Mouse (Mus musculus) ES-CJ7 (cell line): ENCODE data around the gene Cela3b.
"Not testable (repeated sequence)": the region's sequence is repeated elsewhere in the genome, so short reads cannot be mapped to it uniquely, and the experiment has no call there.

Source experiments
- DNase-seq: peaks from one replicate; pipeline ENCODE4 v3.0.0; 2011; ENCODE audit warnings: low read depth, low spot score

Cela3b gene

DNA sequence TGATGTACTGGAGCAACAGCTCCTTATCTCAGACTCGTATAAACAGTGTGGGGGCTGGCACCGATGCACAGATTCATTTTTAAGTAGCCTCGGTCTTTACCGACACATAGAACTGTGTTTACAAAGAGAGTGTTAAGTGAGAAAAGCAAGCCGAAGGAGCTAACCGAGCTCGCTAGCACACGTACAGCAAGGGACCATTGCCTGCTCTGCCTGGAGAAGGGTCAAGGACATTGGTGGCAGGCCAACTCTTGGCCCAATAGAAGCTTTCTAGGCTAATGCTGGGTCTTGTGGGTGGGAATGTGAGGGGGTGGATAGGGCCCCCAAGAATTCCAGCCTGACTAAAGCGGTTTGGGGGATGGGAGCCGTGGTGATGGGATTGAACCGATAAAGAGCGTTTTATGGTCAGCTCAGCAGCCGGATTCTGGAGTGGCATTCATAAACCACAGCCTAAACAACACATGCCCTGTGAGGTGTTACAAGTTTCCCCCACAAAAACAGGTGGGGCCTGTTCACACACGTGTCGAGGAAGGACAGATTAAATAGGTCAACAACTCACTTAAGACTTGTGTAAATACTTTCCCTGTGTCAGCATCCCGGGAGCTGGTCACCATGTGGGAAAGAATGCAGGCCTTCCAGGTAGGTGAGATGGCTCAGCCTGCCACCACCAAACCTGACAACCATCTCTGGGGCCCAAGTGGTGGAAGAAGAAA is 31.8 kb upstream of the Cela3b start:
- no peak for DNase-seq

DNA sequence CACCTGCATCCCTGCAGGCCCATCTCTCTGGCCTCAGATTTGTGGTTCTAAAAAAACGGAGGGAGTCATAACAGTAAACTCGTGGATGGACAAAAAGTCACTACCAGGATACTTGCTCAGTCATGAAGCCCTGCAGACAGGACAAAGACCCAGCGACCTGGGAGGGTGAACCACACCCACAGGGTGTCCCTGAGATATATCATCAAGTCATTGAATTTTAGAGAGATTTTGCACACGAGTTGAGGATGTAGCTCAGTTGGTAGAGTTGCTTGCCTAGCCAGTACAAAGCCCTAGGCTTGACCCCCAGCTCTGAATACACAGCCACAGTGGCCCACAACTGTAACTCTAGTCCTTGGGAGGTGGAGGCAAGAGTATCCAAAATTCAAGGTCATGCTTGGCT is 30.9 kb upstream of the Cela3b start:
- no peak for DNase-seq

DNA sequence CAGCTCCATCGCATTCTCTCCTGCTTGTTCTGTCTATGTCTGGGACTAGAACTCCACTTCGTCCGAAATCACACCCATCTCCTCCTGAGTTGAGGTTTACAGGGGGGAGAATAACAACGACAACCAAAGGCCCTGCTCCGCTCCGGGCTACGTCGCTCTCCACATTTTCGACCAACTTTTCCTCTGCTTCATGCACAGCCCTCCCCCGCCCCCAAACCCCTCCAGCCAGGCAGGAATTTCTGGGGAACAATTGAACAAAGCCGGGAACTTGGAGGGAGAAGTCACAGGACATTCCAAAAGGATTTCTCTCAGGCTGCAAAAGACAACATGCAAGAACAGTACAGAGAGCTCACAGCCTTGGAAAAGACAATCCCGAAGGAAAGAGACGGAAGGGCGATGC is 30.3 kb upstream of the Cela3b start:
- peak; percentile 55 for DNase-seq

DNA sequence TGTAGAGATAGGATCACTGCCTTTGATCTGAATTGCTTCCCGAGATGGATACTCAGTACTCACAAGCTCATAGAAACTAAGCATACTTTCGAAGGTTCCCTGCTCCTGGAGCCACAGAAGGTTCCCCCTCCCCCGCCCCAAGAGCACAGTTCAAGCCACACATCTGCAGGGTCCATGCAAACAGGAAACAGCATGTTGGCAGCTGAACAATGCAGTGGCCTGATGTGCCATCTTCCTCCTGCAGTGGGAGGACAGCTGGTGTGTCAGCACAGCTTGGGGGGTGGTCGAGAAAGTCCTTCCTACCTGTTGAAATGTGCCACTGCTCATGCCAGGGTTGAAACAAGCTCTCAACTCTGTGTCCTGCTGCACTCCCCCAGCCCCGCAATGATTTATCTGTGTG is 28.5 kb upstream of the Cela3b start:
- no peak for DNase-seq

DNA sequence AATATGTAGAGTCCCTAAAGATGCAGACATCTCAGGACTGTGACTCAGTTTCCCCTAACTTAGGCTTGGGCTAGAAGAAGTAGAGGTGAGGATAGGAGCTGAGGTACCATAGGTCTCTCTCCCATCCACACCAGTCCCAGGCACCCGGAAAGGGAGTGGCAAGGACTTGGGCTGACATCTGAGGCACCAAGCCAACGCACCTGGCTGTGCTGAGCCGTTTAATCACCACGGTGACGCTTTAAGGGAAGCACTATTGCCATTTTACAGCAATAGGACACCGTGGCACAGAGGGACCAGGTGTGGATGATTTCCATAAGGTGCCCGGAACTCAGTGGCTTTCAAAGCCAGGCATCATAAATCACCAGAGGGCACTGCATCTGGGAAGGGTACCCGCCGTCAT is 28.0 kb upstream of the Cela3b start:
- DNase-seq = no peak

DNA sequence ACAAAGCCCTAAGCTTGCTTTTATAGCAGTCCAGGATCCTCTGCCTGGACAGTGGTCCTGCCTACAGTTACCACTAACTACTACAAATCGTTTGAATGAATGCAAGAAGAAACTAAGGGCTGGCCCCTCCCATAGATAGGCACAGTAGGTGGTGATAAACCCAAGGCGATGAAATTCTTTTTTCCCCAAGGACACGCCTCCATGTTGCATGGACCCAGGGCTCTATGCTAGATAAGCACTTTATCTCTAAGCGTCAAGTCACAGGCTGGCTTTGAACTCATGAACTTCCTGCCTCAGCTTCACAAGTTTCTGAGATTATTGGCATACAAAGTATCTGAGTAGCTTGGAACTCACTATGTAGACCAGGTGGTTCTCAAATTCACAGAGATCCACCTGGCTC is 27.0 kb upstream of the Cela3b start:
- no peak for DNase-seq

DNA sequence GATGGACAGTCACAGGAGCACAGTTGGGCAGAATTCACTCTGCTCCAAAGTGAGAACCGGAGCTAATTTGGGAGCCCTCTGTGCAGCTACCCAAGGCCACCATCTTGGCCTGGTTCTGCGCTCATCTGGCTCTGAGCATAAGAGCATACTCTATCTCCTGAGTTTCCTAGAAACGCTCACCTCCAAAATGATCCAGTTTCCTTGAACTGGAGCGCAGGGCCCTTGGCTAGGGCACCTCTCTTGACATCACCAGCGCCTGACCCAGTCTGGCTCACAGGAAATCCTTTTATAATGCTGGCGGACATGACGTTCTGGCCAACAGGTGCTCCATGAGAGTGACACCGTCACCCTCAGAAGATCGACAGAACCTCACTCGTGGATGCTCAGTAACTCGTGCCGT is 26.2 kb upstream of the Cela3b start:
- DNase-seq = no peak

DNA sequence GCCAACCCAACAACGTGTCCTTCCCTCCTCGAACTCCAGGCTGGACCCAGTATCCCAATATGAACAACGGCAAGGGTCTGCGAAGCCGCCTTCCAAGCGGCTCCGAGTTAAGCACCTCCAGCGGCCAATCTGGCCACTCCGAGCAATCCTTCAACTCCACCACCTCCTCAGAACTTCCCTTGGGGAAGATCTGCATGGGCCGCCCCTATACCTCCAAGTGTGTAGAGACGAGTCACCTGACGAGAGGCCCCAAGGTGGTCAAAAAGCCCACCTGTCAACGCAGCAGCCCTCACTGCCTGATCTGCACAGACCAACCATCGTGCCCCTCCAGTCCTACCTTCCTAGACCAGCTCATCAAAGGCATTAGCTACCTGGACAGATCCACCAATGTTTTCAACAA is 24.2 kb upstream of the Cela3b start:
- DNase-seq = no peak

DNA sequence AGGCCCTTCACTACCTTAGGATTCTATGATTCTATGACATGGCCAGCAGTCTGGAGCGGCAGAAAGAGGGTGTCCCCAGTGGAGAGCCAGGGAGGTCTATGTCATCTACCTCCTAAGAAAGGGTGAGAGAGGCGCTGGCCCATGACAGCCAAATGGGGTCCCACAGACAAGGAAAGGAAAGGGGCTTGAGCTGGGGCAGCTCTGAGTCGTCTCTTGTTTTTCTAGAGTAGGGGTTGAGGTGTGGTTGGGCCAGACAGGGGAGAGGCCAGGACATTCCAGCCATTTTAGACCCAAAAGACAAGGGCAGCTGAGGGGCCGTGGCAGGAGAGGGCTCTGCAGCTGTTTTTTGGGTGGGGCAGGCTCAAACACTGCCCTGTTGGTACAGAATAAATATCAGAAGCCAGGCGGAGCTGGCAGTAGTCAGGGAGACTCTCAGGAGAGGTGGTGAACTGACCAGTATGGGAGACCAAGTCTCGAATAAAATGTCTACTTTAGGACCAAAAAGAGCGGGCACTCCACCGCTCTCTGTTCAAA is 23.0 kb upstream of the Cela3b start, which contains the start of gene 1700013G24Rik:
Gene 1700013G24Rik, plus strand, starts transcription at position 51 of the 534 bp plus-strand sequence.
- no peak for DNase-seq

DNA sequence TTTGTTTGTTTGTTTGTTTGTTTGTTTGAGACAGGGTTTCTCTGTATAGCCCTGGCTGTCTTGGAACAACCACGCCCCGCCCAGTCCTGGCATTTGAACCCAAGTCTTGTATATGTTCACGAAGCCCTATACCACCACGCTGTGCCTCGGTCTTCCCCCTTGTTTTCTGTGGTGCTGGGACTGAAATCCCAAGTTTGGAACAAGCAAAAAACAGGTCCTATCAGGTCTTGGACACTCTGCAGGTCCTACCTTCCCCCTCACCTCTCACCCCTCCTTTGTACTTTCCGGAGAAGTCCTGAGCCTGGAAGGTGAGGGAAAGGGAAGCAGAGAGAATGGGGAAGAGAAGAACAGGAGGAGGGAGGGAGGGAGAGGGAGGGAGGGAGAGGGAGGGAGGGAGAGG is 21.9 kb upstream of the Cela3b start:
- DNase-seq = no peak

DNA sequence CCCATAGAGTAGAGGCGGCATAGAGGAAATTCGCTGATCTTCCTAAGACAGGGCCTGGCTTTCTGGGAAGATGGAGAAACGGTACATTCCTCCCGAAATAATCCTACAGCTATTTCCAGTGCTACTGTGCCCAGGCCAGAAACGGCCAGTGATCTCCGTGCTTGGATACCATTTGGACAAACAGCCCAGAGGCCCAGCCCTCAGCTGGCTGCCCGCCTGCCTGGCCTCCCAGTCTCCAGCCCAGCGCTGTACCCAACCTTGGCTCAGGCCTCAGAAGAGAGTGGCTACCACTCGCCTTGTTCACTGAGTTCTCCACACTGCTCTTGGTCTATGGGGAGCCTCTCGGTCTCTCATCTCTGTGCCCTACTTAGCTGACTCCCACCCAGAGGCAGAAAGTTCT is 19.4 kb upstream of the Cela3b start:
- DNase-seq = no peak

DNA sequence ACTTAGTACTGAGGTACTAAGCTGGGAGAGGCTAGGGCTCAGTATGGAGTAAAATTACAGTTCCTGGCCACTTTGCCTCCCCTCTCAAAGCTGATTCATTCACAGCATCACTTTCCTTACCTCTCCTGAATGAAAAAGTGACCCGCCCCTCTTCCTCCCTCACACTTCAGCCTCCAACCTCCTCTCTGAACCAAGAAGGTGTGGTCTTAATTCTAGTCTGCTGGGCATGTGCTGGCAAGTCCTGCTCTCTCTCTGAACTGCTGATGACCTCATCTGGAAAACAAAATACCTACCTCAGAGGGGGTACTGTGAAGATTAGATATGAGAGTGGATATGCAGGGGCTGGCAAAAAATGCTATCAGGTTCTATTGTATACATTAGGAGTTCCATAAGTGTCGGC is 18.8 kb upstream of the Cela3b start:
- DNase-seq = peak; percentile 50

DNA sequence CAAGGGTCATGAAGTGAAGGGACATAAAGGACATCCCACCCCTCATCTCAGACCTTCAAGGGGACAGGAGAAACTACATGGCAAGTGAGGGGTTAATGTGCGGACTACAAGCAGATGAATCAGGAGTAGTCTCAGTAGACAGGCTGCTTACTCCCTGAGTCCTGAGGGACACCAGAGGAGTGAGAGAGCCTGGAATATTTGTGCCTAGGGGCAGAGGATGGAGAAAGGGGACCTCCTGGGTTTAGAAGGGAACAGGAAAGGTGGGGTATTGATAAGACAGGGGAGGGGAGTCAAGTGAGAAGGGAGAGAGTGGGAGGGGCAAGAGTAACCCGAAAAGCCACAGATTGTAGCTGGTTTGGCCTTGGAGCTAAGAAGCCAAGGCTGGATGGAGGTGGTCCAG is 18.3 kb upstream of the Cela3b start:
- DNase-seq = no peak

DNA sequence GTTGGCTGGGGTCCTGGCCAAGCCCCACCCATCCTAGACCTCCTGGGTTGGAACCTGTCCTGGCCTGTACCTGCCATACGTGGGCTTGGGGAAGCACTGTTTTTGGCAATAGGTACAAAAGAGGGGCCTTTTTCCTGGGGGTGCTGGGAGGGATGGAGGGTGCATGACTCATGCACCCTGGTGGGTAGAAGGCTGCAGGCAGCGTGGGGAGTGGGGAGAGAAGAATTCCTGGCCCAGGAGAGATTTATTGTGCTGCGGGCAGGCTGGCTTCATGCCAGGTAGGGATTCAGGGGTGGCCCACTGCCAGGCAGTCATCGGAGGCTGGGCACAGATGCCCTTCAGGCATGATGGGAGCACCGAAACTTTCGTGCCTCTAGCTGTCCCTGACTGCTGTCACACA is 17.9 kb upstream of the Cela3b start:
- DNase-seq = no peak

DNA sequence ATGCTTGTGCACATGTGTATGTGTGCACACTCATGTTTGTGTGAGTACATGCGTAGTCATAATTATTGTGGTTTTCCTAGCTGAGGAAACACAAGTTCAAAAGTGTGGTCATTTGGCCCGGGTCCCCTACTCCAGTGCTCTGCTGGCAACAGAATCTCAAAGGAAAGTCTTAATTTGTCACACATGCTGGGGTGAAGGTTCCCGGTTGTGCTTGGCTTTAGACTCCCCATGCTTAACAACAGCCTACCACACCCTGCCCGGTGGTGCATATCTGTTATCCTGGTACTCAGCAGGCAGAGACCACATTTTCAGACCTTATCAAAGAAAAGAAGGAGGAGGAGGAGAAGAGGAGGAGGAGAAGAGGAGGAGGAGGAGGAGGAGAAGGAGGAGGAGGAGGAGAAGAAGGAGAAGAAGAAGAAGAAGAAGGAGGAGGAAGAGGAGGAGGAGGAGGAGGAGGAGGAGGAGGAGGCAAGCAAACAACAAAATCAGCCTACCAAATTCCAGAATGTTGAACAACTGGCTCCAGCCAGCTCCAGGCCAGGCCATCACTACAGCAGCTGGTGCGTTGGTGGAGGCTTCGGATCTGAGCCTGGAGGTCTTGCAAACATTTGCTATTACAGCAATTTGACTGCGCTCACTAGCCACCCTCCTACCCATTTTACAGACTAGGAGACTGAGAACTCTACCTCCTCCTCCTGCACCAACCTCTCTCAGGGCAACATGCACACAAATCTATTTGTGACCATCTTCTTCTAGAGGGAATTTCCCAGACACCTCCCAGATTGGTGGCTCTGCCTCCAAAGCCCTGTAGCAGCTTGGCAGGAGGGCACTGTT is 17.2 kb upstream of the Cela3b start:
- DNase-seq = no peak

DNA sequence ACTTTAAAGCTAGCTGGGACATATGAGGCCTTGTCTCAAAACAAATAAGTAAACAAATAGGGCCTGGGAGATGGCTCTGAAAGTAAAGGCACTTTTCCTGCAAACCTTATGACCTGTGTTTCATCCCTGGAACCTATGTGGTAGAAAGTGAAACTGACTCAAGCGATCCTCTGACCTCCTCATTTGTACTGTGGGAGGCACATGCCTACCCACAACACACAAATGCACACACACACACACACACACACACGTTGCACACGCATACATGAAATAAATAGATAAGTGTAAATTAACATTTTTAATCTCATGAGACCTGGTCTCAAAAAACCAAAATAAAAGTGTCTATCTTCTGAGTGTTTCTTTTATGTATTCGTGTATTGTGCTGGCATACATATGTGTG is 15.5 kb upstream of the Cela3b start:
- DNase-seq = no peak

DNA sequence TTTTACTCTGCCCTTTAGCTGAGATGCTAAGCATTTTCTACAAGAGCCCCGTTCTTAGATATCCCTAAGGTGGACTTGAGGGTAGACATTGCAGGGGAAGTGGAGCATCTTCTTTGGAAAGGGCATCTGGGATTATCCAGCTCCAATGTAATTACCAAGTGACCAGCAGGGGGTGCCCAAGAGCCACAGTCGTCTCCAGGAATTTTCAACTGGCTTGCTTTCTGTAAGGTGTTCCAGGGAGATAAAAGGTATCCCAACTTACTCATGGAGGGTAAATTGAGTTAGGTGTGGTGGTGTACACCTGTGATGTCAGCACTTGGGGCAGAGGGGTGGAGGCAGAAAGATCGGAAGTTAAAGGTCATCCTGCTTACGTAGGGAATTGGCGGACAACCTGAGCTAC is 13.3 kb upstream of the Cela3b start:
- peak; percentile 70 for DNase-seq

DNA sequence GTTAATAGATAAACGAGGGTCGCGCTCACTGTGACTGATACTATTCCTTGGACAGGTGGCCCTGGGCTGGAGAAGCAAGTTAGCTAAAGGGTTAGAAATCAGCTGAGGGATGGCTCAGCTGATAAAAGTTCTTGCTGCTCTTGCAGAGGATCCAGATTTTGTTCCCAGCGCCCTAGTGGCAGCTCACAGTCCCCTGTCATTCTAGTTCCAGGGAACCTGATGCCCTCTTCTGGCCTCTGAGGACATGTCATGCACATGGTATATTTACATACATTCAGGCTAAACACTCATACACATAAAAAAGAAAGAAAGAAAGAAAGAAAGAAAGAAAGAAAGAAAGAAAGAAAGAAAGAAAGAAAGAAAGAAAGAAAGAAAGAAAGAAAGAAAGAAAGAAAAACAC is 11.0 kb upstream of the Cela3b start:
- DNase-seq = peak; percentile 62

DNA sequence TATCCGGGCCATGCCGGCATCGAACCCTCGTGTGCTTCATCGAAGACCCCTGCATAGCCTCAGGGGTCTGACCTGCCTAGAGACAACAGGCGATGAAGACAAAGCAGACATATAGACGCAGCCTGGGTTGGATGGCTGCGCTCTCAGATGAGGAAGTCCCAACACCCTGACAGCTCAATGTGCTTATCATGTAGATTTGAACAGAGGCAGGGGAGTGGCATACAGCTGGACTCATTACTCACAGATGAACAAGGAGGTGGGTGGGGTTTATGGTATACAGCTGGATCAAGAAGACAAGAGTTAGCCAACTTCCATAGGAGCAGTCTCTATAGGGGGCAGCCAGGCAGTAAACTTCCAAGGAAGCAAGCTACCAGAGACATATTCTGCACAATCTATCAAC is 8.5 kb upstream of the Cela3b start:
- no peak for DNase-seq

DNA sequence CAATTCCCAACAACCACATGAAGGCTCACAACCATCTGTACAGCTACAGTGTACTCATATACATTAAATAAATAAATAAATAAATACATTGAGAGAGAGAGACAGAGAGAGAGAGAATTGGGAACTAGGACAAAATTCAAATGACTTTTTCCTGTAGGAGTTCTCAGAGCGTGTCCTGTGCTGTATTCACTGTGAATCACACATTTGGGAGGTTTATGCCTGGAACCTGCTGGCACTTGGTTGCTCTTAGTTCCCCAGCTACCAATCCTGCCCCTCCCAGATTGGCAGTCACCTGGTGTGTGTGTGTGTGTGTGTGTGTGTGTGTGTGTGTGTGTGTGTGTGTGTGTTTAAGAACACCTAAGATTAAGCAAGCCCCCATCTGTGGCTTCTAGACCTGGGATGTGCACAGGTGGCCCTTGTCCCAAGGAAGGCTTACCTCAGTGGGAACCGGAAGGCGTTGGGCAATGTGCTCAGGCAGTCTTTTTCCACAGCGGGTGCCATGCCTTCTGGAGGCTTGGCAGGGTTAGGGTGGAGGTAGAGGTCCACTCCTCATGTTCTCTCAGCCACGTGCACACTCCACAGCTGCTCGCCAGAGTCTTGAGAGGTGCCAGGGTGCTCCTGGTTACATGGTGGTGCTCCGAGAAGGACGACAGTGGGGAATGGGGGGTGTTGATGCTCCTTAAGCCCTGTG is 6.8 kb upstream of the Cela3b start:
- no peak for DNase-seq

DNA sequence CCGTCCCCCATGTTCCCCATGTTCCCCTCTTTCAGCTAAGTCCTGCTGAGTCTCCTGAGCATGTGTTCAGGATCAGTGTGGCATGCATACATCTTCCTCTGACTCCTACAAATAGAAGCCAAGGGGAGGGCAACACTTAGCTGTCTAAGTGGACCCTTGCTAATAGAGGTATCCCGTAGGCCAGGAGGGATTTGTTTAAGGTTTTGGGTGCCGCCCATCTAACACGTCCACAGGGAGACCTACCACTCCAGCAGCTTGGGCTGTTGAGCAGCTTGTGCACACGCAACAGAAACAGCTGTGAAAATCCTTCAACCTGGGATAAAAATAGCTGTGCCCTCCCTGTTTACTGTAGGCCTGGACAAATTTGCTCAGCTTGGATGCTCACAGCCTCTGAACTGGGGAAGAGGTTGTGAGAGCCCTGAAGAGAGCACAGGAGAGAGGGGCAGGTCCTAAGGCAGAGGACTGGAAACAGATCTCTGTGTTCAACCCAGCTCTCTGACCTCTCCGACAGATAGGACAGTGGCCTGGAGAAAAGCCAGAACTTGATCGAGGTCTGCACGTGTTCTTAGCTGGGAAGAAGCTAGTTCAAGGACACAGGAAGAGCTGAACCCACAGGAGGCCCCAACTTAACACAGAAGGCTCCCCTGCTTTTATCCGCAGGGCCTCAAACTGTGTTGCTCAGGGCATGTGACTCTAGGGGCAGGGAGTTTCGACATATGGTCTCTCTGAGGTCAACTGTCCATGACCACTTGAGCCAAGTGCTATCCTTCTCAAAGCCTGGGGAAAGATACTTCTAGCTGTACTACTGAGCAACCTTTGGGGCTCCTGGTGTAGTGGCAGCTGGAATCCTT is 2.6 kb upstream of the Cela3b start:
- not testable (repeated sequence) for DNase-seq
